Mouse (Mus musculus) left cerebral cortex, adult 18-20 months (tissue): ENCODE results near the gene Zg16. TPM values are rescaled to one million over a fixed set of nuclear protein-coding genes. Genes with fewer than 3 reads are reported as not detected.
"Not testable (repeated sequence)": the region's sequence is repeated elsewhere in the genome, so short reads cannot be mapped to it uniquely, and the experiment has no call there.

Source experiments
- DNase-seq, 2 experiments: peaks; one replicate each; pipeline ENCODE4 v3.0.0; 2021 to 2022; ENCODE audit warnings: low spot score in 2 of 2, mixed read lengths in 1 of 2
- long read RNA-seq, 2 experiments: library from polyadenylated mRNA; stranded (forward); transcript quantifications; one replicate each; pipeline ENCODE4 v2.0.0; 2021
- total RNA-seq, 2 experiments: library from RNA; stranded (reverse); gene quantifications; 2 replicates each; pipeline ENCODE4 v1.2.3; 2021

The Zg16 gene
- total RNA-seq, result not detected
- long read RNA-seq, experiment 1, result 0 reads
- long read RNA-seq, experiment 2, result 0 reads

GRCm38 (mm10) chr7:127087278-127088010, at the start of gene Zg16:
TSS of gene Zg16 (minus strand) at chr7:127087328.
- not testable (repeated sequence) for DNase-seq

- no peak for DNase-seq
Measured at GRCm38 (mm10) chr7:127136181-127137071, 49.3 kb upstream of the Zg16 start.

DNA sequence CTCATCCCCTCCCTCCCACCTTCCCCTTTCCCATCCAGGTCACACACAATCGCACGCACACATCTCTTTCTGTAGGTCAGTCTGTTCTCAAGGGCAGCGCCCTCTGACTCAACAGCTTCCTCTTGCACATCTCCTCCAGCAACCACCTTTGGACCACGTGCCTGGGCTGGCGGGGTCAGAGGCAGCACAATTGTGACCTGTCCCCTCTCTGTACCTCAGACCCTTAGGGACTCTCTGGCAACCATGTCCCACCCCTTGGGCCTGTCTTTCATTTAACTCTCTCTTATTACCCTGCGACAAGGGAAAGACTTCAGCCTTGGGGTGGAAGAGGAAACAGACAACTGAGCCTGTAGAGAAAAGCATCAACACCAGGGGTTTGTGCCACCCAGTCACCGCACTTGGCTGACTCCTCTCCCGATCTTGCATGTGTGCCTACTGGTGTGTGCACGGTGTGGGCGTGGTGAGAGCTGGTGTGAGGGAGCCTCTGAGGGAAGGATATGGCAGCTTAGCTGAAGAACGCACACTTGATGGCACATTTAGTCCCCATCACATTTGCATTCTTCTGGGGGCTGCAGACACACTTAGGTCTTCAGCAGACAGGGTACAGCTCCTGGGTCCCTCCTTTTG, 47.8 kb upstream of the Zg16 start:
- DNase-seq, result peak in 1 of 2 experiments; percentile 32

DNA sequence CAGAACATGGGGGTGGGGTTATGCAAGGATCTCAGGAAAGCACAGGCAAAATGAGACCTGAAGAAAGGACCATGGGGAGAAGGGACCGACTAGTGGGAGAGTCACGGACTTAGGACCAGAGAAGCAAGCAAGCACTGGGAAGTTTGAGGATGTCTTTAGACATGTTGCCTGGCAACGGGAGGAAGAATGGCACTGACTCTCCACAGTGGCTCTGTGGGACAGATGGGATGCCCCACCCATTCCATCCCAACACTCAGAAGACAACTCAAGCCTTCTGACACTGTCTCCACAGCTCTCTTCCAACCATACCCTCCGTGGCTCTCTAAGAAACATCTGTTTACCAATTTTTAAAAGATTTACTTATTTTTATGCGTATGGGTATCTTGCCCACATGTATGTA, 46.0 kb upstream of the Zg16 start:
- no peak for DNase-seq

DNA sequence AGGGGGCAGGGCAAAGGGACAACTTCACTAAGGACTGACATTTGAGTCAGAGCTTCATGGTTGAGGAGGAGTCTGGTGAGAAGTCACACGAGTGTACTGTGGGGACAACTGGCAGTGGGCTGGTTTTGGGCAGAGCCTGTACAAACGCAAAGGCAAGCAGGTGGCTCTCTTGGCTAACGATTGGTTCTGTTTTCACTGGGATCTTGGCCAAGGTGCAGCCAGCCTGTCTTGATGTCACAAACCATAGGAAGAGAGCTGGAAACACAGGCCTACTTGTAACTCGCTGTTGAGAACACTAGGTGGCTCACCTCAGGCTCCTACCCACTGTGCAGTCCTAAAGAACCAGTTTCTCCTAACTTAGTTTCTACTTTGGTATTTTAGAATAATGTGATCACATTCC, 42.5 kb upstream of the Zg16 start:
- peak; percentile 51 to 54 for DNase-seq

GRCm38 (mm10) chr7:127121911-127122270, 34.8 kb upstream of the Zg16 start, which contains the start of gene Qprt:
TSS of gene Qprt (minus strand) at chr7:127122226.
- DNase-seq, result no peak

GRCm38 (mm10) chr7:127121061-127121910, 34.2 kb upstream of the Zg16 start:
- DNase-seq, result no peak

GRCm38 (mm10) chr7:127118671-127119445, 31.7 kb upstream of the Zg16 start:
- no peak for DNase-seq

- no peak for DNase-seq
Measured at GRCm38 (mm10) chr7:127117948-127118347, 30.8 kb upstream of the Zg16 start.

- peak in 1 of 2 experiments; percentile 37 for DNase-seq
Measured at GRCm38 (mm10) chr7:127116331-127116935, 29.3 kb upstream of the Zg16 start.

DNA sequence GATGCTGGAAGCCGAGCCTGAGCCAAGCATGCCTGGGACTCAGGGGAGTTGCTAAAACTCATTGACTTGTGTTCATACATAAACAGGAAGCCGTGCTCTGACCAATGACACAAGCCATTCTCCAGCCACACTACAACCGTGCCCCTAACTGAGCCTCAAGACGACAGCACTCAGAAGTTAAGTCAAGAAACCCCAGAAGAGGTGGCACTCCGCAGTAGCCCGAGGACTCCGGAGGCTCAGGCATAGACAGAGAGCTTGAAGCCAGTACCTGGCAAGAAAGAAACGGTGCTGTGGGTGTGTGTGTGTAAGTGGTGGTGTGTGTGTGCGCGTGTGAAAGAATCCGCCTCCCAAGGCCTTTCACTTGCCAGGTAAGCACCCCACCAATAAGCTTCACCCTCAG, 27.8 kb upstream of the Zg16 start:
- no peak for DNase-seq

- no peak for DNase-seq
Measured at GRCm38 (mm10) chr7:127113614-127114259, 26.6 kb upstream of the Zg16 start.

- peak in 1 of 2 experiments; percentile 22 for DNase-seq
Measured at GRCm38 (mm10) chr7:127112921-127113597, 25.9 kb upstream of the Zg16 start.

GRCm38 (mm10) chr7:127112251-127112841, 25.2 kb upstream of the Zg16 start:
- peak; percentile 25 to 38 for DNase-seq

DNA sequence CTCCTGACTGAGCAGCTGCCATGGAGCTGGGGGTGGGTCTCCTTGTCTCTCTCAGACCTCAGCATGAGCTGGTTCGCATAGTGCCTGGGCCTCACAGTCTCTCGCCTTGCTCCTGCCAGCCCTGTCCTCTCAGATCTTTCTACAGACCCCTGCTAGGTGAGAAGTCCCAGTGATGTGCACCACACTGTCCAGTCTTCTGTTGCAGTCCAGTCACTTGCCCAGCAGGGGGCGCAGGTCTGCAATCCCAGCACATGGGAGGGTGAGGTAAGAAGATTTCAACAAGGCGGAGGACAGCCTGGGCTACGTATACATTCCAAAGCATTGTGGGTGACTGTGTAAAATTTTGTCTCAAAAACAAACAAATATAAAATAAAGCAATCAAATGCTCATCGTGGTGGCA, 24.3 kb upstream of the Zg16 start:
- DNase-seq, result peak; percentile 57 to 63

DNA sequence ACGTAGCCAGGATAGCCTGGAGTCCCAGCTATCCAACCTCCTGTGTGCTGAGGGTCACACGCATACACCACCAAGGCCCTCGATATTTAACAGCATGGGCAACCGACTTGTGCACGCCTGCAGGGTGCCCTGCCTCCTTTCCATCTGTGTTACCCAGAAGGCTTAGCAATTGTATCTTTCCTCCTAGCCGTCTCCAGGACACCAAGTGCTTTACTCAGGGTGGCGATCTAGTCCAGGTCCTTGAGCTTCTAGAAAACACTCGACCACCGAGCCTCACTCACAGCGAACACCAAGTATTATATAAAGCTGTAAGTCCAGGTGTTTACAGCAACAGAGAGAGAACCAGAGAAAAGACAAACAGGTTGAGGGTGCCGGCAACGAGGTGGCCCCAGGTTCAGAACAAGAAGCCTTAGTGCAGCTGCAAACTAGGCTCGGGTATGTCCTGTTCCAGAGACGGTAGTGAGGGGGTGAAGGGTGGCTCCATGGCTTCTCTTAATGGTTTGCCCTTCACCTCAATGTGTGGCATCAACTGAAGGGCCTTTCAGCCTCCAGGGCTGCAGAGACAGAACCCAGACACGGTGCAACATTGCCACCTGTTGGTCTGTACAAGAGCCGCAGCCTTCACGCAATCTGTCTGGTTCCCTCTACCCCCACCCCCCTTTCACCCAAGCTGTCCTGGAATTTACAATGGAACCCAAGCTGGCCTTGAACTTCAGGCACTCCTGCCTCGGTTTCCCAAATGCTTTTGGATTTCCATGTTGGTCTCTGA, 23.3 kb upstream of the Zg16 start:
- peak; percentile 80 to 84 for DNase-seq

- DNase-seq, result no peak
Measured at GRCm38 (mm10) chr7:127105551-127105950, 18.4 kb upstream of the Zg16 start.
